In the genomic region with DNA sequence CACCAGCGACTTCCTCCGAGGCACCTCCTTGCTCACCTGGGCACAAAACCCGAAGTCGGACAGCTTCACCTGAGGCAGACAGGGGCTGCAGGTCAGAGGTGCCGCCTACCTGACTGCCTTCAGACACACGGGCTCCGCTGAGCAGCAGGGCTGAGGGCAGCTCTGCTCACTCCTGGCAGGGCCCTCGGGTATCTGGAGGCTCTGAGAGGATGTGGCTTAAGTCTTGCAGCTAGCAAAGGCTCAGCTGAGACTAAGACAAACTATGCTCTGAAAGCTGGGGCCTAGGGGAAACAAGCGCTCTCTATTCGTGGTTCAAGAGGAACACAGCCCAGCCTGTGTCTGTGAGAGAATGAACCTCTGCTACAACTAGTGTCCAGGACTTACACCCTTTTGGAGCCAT, we compare ENCODE assay signal across 27 mouse cellular contexts. TPM values are rescaled to one million over a fixed set of nuclear protein-coding genes. Genes with fewer than 3 reads are reported as not detected.
DNase-seq lines count a peak whose midpoint lies in the region; ATAC-seq and TF ChIP-seq lines count a peak whose summit lies in the region.
"Had no signal": no experiment of that assay in that cellular context is flagged by ENCODE, and none has a peak within 500 bp of the region (broad histone marks: within the 10 kb centered on the region; RNA-seq: fewer than 3 reads in every experiment).

No protein-coding gene starts in this region.

- peak overlapping the region; percentile 51; the same call in 1 of the 2 replicates for H3K27ac ChIP-seq in layer of hippocampus, adult 2 months
- no peak overlapping the region for H3K27ac ChIP-seq in lung, postnatal 0 days (ENCODE audit: low read length)
- H3K27ac ChIP-seq: embryonic facial prominence, embryonic 10.5 days; forebrain, embryonic 13.5 days; gastrocnemius, adult 2 months; heart, embryonic 13.5 days; hindbrain, embryonic 13.5 days; hindbrain, postnatal 0 days had no signal

- H3K9ac ChIP-seq in lung, postnatal 0 days (replicated peaks; ENCODE audit: low read depth), result no peak overlapping the region
- H3K9ac ChIP-seq: forebrain, embryonic 13.5 days; forebrain, postnatal 0 days; heart, embryonic 13.5 days; hindbrain, embryonic 13.5 days had no signal

- H3K27me3 ChIP-seq in lung, postnatal 0 days (replicated peaks; ENCODE audit: insufficient read depth, low read length), result no peaks in the 10 kb centered on the region
- H3K27me3 ChIP-seq: CH12.LX; forebrain, embryonic 13.5 days; heart, embryonic 13.5 days; hindbrain, embryonic 13.5 days; Patski had no signal

- H3K4me1 ChIP-seq in lung, postnatal 0 days (ENCODE audit: insufficient read depth, low read depth, low read length), result 0 out of 2 replicates have a peak, but pooled peaks cover 2% of the 10 kb centered on the region
- H3K4me1 ChIP-seq: forebrain, embryonic 13.5 days had no signal

- H3K4me3 ChIP-seq in layer of hippocampus, adult 2 months, result no peak overlapping the region
- no peak overlapping the region for H3K4me3 ChIP-seq in lung, postnatal 0 days (ENCODE audit: low read depth, low read length)
- H3K4me3 ChIP-seq: embryonic facial prominence, embryonic 10.5 days; forebrain, embryonic 13.5 days; gastrocnemius, adult 2 months; heart, embryonic 13.5 days; hindbrain, embryonic 13.5 days had no signal

- H3K9me3 ChIP-seq in lung, postnatal 0 days (ENCODE audit: low read length), result no peaks in the 10 kb centered on the region
- H3K9me3 ChIP-seq: embryonic facial prominence, embryonic 10.5 days; forebrain, embryonic 13.5 days; heart, embryonic 13.5 days; hindbrain, embryonic 13.5 days had no signal

- no peak for TF ChIP-seq EP300 in lung, postnatal 0 days (IDR thresholded peaks at IDR 0.05)

- H3K36me3 ChIP-seq in lung, postnatal 0 days (ENCODE audit: insufficient read depth, low read length), result peaks cover 39% of the 10 kb centered on the region

- no peak for DNase-seq in layer of hippocampus, adult 2 months (ENCODE audit: low spot score in 2 of 2)
- DNase-seq in layer of hippocampus, adult 8-10 months (ENCODE audit: low spot score in 2 of 2), result no peak
- DNase-seq in thymus, postnatal 0 days (ENCODE audit: low spot score), result peak; percentile 75
- DNase-seq in thymus, postnatal 36 days, result peak; percentile 53 to 73
- DNase-seq in lung, postnatal 0 days (ENCODE audit: low spot score), result no peak
- no peak for DNase-seq in frontal cortex, postnatal 14 days (ENCODE audit: low spot score in 2 of 2)
- DNase-seq: adrenal gland, adult 8-10 months; adrenal gland, postnatal 36 days; cerebellum, adult 18-20 months; cerebellum, adult 9-11 months; cerebellum, postnatal 36 days; forebrain, postnatal 0 days; gastrocnemius, adult 2 months; gastrocnemius, postnatal 25 days; heart, postnatal 10 days; heart, postnatal 4 days had no signal

- no peak for ATAC-seq in lung, postnatal 0 days
- ATAC-seq: activated CD4-positive, CD25-positive, alpha-beta regulatory T cell, adult 4 months; forebrain, embryonic 13.5 days; forebrain, postnatal 0 days; hindbrain, postnatal 0 days had no signal

- no peak for TF ChIP-seq CTCF in layer of hippocampus, adult 2 months (conservative IDR thresholded peaks at IDR 0.05)
- no peak for TF ChIP-seq CTCF in lung, postnatal 0 days (IDR thresholded peaks at IDR 0.05)

- WGBS in lung, postnatal 0 days, result 93% methylated on average over 10 of the region's 10 CpGs

- no peak overlapping the region for H3K4me2 ChIP-seq in lung, postnatal 0 days (replicated peaks; ENCODE audit: low read depth, low read length)
- H3K4me2 ChIP-seq: forebrain, embryonic 13.5 days; heart, embryonic 13.5 days; hindbrain, embryonic 13.5 days had no signal

RNA-seq across cellular contexts. Expression of gene Nccrp1, which starts 13.8 kb away (rescaled TPM):
- total RNA-seq in layer of hippocampus, adult 2 months (2021), result under 1 TPM; 0.23 to 0.47 TPM
- total RNA-seq in layer of hippocampus, adult 8-10 months (2022), result under 1 TPM in 1 of 4 experiments, not detected in 3; 0.36 TPM
- 0.27 and 0.64 TPM in 2 replicates for polyA plus RNA-seq in thymus, postnatal 0 days (2015; fragmentation: Nextera tagmentation; extraction: Ambion mirVana)
- not detected in 2 replicates for polyA plus RNA-seq in lung, postnatal 0 days (2015; fragmentation: Nextera tagmentation; extraction: Ambion mirVana)
- total RNA-seq: adrenal gland, adult 8-10 months; CH12.LX; gastrocnemius, adult 2 months; gastrocnemius, postnatal 25 days; granulocyte monocyte progenitor cell, adult 5-6 weeks; heart, postnatal 10 days; heart, postnatal 4 days; hindbrain, postnatal 0 days had no signal
- polyA plus RNA-seq: activated CD4-positive, CD25-positive, alpha-beta regulatory T cell, adult 4 months; embryonic facial prominence, embryonic 10.5 days; forebrain, embryonic 13.5 days; forebrain, postnatal 0 days; heart, embryonic 13.5 days; hindbrain, embryonic 13.5 days; Patski had no signal

RNA-seq across cellular contexts. Expression of gene Sycn, which starts 20.2 kb away (rescaled TPM):
- total RNA-seq in layer of hippocampus, adult 2 months (2021), result not detected
- not detected for total RNA-seq in layer of hippocampus, adult 8-10 months (2022)
- polyA plus RNA-seq in thymus, postnatal 0 days (2015; fragmentation: Nextera tagmentation; extraction: Ambion mirVana), result 0.27 and 1.1 TPM in 2 replicates
- polyA plus RNA-seq in lung, postnatal 0 days (2015; fragmentation: Nextera tagmentation; extraction: Ambion mirVana), result not detected in 2 replicates
- total RNA-seq: adrenal gland, adult 8-10 months; adrenal gland, postnatal 36 days; CH12.LX; forebrain, postnatal 0 days; gastrocnemius, adult 2 months; gastrocnemius, postnatal 25 days; granulocyte monocyte progenitor cell, adult 5-6 weeks; heart, postnatal 10 days; heart, postnatal 4 days; hindbrain, postnatal 0 days had no signal
- polyA plus RNA-seq: activated CD4-positive, CD25-positive, alpha-beta regulatory T cell, adult 4 months; brain, embryonic 14.5 days; embryonic facial prominence, embryonic 10.5 days; embryonic facial prominence, embryonic 14.5 days; forebrain, embryonic 13.5 days; forebrain, postnatal 0 days; heart, embryonic 13.5 days; hindbrain, embryonic 13.5 days; hindbrain, postnatal 0 days; Patski had no signal

RNA-seq across cellular contexts. Expression of gene Samd4b, which starts 37.1 kb away (rescaled TPM):
- 10 to 100 TPM; 67.8 to 70.1 TPM for total RNA-seq in layer of hippocampus, adult 2 months (2021)
- 10 to 100 TPM; 62.6 to 73.9 (median 66.2) TPM for total RNA-seq in layer of hippocampus, adult 8-10 months (2022)
- polyA plus RNA-seq in thymus, postnatal 0 days (2015; fragmentation: Nextera tagmentation; extraction: Ambion mirVana), result 10.5 and 10.9 TPM in 2 replicates
- polyA plus RNA-seq in lung, postnatal 0 days (2015; fragmentation: Nextera tagmentation; extraction: Ambion mirVana), result 12.9 and 13.4 TPM in 2 replicates

RNA-seq across cellular contexts. Expression of gene Pak4, which starts 37.1 kb away (rescaled TPM):
- 10 to 100 TPM; 13.7 to 16.2 TPM for total RNA-seq in layer of hippocampus, adult 2 months (2021)
- total RNA-seq in layer of hippocampus, adult 8-10 months (2022), result 10 to 100 TPM; 12.2 to 14.2 (median 13.1) TPM
- polyA plus RNA-seq in thymus, postnatal 0 days (2015; fragmentation: Nextera tagmentation; extraction: Ambion mirVana), result 15.4 and 20.3 TPM in 2 replicates
- 36.3 and 38.2 TPM in 2 replicates for polyA plus RNA-seq in lung, postnatal 0 days (2015; fragmentation: Nextera tagmentation; extraction: Ambion mirVana)

RNA-seq across cellular contexts. Expression of gene Ifnl3, which starts 38.2 kb away (rescaled TPM):
- not detected for total RNA-seq in layer of hippocampus, adult 2 months (2021)
- not detected for total RNA-seq in layer of hippocampus, adult 8-10 months (2022)
- 0.26 and 0.34 TPM in 2 replicates for polyA plus RNA-seq in thymus, postnatal 0 days (2015; fragmentation: Nextera tagmentation; extraction: Ambion mirVana)
- not detected in 2 replicates for polyA plus RNA-seq in lung, postnatal 0 days (2015; fragmentation: Nextera tagmentation; extraction: Ambion mirVana)
- total RNA-seq: adrenal gland, adult 8-10 months; adrenal gland, postnatal 36 days; CH12.LX; forebrain, postnatal 0 days; gastrocnemius, adult 2 months; gastrocnemius, postnatal 25 days; granulocyte monocyte progenitor cell, adult 5-6 weeks; heart, postnatal 10 days; heart, postnatal 4 days; hindbrain, postnatal 0 days had no signal
- polyA plus RNA-seq: activated CD4-positive, CD25-positive, alpha-beta regulatory T cell, adult 4 months; brain, embryonic 14.5 days; embryonic facial prominence, embryonic 10.5 days; embryonic facial prominence, embryonic 14.5 days; forebrain, embryonic 13.5 days; forebrain, postnatal 0 days; heart, embryonic 13.5 days; hindbrain, embryonic 13.5 days; hindbrain, postnatal 0 days; Patski had no signal

Comparison
In these comparisons a context has a peak if more than half of its experiments do, and no peak if none do; other contexts are left out.
1. DNase-seq: peak in thymus, postnatal 0 days (single experiment) and thymus, postnatal 36 days (2 of 2); none in layer of hippocampus, adult 2 months (0 of 2), layer of hippocampus, adult 8-10 months (0 of 2), lung, postnatal 0 days (single experiment) and frontal cortex, postnatal 14 days (0 of 2).